Mouse (Mus musculus): ENCODE results near the gene Luzp2.
A peak's percentile ranks its signal among the peaks of the same experiment; 100 is the strongest.

Luzp2 gene

GRCm38 (mm10) chr7:54835372-54835851, at the start of gene Luzp2:
Luzp2 (plus strand) TSS chr7:54835498.
- peak; percentile 66 for DNase-seq

GRCm38 (mm10) chr7:54787456-54787855, 47.8 kb upstream of the Luzp2 start:
- no peak for DNase-seq

GRCm38 (mm10) chr7:54818606-54819005, 16.7 kb upstream of the Luzp2 start:
- no peak for DNase-seq

- DNase-seq: no peak
These were observed 6.5 kb upstream of the Luzp2 start for GRCm38 (mm10) chr7:54828751-54829150.

- DNase-seq: no peak
These were observed 634 bp downstream of the Luzp2 start for GRCm38 (mm10) chr7:54835911-54836352.

GRCm38 (mm10) chr7:54836437-54836836, 1.1 kb downstream of the Luzp2 start:
- DNase-seq: peak; percentile 6

- DNase-seq: no peak
These were observed 7.6 kb downstream of the Luzp2 start for GRCm38 (mm10) chr7:54842807-54843335.

GRCm38 (mm10) chr7:54845875-54846691, 10.8 kb downstream of the Luzp2 start:
- peak; percentile 49 for DNase-seq

- DNase-seq: no peak
These were observed 11.4 kb downstream of the Luzp2 start for GRCm38 (mm10) chr7:54846692-54847020.

- DNase-seq: no peak
These were observed 17.6 kb downstream of the Luzp2 start for GRCm38 (mm10) chr7:54852860-54853259.

- no peak for DNase-seq
These were observed 26.0 kb downstream of the Luzp2 start for GRCm38 (mm10) chr7:54861230-54861856.

- no peak for DNase-seq
These were observed 43.8 kb downstream of the Luzp2 start for GRCm38 (mm10) chr7:54878928-54879644.

GRCm38 (mm10) chr7:54893709-54894627, 58.7 kb downstream of the Luzp2 start:
- DNase-seq: no peak

GRCm38 (mm10) chr7:54898589-54898988, 63.3 kb downstream of the Luzp2 start:
- DNase-seq: no peak

GRCm38 (mm10) chr7:54909958-54910357, 74.7 kb downstream of the Luzp2 start:
- DNase-seq: peak; percentile 17

- no peak for DNase-seq
These were observed 78.7 kb downstream of the Luzp2 start for GRCm38 (mm10) chr7:54914030-54914429.

- DNase-seq: no peak
These were observed 86.7 kb downstream of the Luzp2 start for GRCm38 (mm10) chr7:54921991-54922390.

GRCm38 (mm10) chr7:54956759-54957158, 121.5 kb downstream of the Luzp2 start:
- DNase-seq: no peak

GRCm38 (mm10) chr7:54962678-54963077, 127.4 kb downstream of the Luzp2 start:
- DNase-seq: no peak

- no peak for DNase-seq
These were observed 142.1 kb downstream of the Luzp2 start for GRCm38 (mm10) chr7:54977372-54977771.

GRCm38 (mm10) chr7:54980585-54980984, 145.3 kb downstream of the Luzp2 start:
- DNase-seq: no peak

- no peak for DNase-seq
These were observed 165.1 kb downstream of the Luzp2 start for GRCm38 (mm10) chr7:55000397-55000796.

All from embryo, embryonic 11 days (tissue).